ENCODE assay signal across 11 mouse cellular contexts in genomic region chr5:123251390-123251789, GRCm38 (mm10). TPM values are rescaled to one million over a fixed set of nuclear protein-coding genes. Genes with fewer than 3 reads are reported as not detected.
DNase-seq lines count a peak whose midpoint lies in the region; ATAC-seq and TF ChIP-seq lines count a peak whose summit lies in the region.
"Had no signal": no experiment of that assay in that cellular context is flagged by ENCODE, and none has a peak within 500 bp of the region (broad histone marks: within the 10 kb centered on the region; RNA-seq: fewer than 3 reads in every experiment).

No protein-coding gene starts in this region.

- 69% methylated on average over 8 of the region's 8 CpGs for WGBS in heart, embryonic 10.5 days
- WGBS in kidney, postnatal 0 days, result 61% methylated on average over 8 of the region's 8 CpGs
- WGBS in intestine, embryonic 15.5 days, result 61% methylated on average over 8 of the region's 8 CpGs
- WGBS in midbrain, embryonic 16.5 days, result 71% methylated on average over 8 of the region's 8 CpGs

- TF ChIP-seq CTCF in kidney, postnatal 0 days (IDR thresholded peaks at IDR 0.05; ENCODE audit: low read depth), result no peak

- 0 out of 2 replicates have a peak overlapping the region, but pooled peaks have one; percentile 30 for H3K4me2 ChIP-seq in kidney, postnatal 0 days (ENCODE audit: low read length)
- H3K4me2 ChIP-seq in intestine, embryonic 15.5 days (replicated peaks), result peak overlapping the region; percentile 60; the same call in 1 of the 2 replicates
- peak overlapping the region; percentile 74 for H3K4me2 ChIP-seq in midbrain, embryonic 16.5 days (ENCODE audit: low read length)

- no peaks in the 10 kb centered on the region for H3K9me3 ChIP-seq in heart, embryonic 10.5 days
- H3K9me3 ChIP-seq in kidney, postnatal 0 days (replicated peaks; ENCODE audit: low read length), result no peaks in the 10 kb centered on the region
- H3K9me3 ChIP-seq in intestine, embryonic 15.5 days, result no peaks in the 10 kb centered on the region
- no peaks in the 10 kb centered on the region for H3K9me3 ChIP-seq in midbrain, embryonic 16.5 days (replicated peaks; ENCODE audit: control insufficient read depth, low read length, poor library complexity, severe bottlenecking)
- H3K9me3 ChIP-seq: G1E; liver, embryonic 13.5 days; megakaryocyte, embryonic 14.5 days had no signal

- no peak overlapping the region for H3K27ac ChIP-seq in heart, embryonic 10.5 days
- no peak overlapping the region for H3K27ac ChIP-seq in kidney, postnatal 0 days
- no peak overlapping the region for H3K27ac ChIP-seq in intestine, embryonic 15.5 days
- H3K27ac ChIP-seq in midbrain, embryonic 16.5 days (ENCODE audit: low read length), result no peak overlapping the region
- H3K27ac ChIP-seq: liver, embryonic 13.5 days had no signal

- intact Hi-C loops in heart, postnatal 36 days (cut with DNase I), result no loop called here

- no peak for ATAC-seq in kidney, postnatal 0 days (replicated peaks; ENCODE audit: low FRiP score, low read depth)
- no peak; the same call in 1 of the 2 replicates for ATAC-seq in intestine, embryonic 15.5 days
- peak; percentile 19; the same call in 1 of the 2 replicates for ATAC-seq in midbrain, embryonic 16.5 days

- H3K4me3 ChIP-seq in heart, embryonic 10.5 days, result peak overlapping the region; percentile 38; the same call in 1 of the 2 replicates
- no peak overlapping the region for H3K4me3 ChIP-seq in kidney, postnatal 0 days (replicated peaks; ENCODE audit: low read depth, low read length)
- H3K4me3 ChIP-seq in intestine, embryonic 15.5 days (replicated peaks), result no peak overlapping the region
- no peak overlapping the region for H3K4me3 ChIP-seq in midbrain, embryonic 16.5 days (ENCODE audit: low read depth, low read length)
- H3K4me3 ChIP-seq: liver, embryonic 13.5 days had no signal

- H3K9ac ChIP-seq in kidney, postnatal 0 days (ENCODE audit: low read depth, low read length), result no peak overlapping the region
- no peak overlapping the region for H3K9ac ChIP-seq in intestine, embryonic 15.5 days
- no peak overlapping the region for H3K9ac ChIP-seq in midbrain, embryonic 16.5 days (ENCODE audit: low read depth, low read length)
- H3K9ac ChIP-seq: liver, embryonic 13.5 days had no signal

- no peak for DNase-seq in heart, embryonic 10.5 days (ENCODE audit: low spot score)
- DNase-seq in heart, postnatal 36 days, result no peak
- no peak for DNase-seq in kidney, postnatal 0 days (ENCODE audit: low spot score)
- DNase-seq in kidney, adult 8-10 months, result no peak
- DNase-seq in thymus, postnatal 0 days (ENCODE audit: low spot score), result no peak
- no peak for DNase-seq in left cerebral cortex, adult 8-10 months (ENCODE audit: low spot score in 2 of 2)

- peaks cover 5% of the 10 kb centered on the region; the same call in 1 of the 2 replicates for H3K4me1 ChIP-seq in heart, embryonic 10.5 days
- no peaks in the 10 kb centered on the region for H3K4me1 ChIP-seq in kidney, postnatal 0 days (replicated peaks; ENCODE audit: insufficient read depth, low read length)
- H3K4me1 ChIP-seq in intestine, embryonic 15.5 days (replicated peaks), result peaks cover 5% of the 10 kb centered on the region
- H3K4me1 ChIP-seq in midbrain, embryonic 16.5 days (ENCODE audit: control insufficient read depth, insufficient read depth, low read length), result peaks cover 6% of the 10 kb centered on the region

- peaks cover 12% of the 10 kb centered on the region for H3K27me3 ChIP-seq in heart, embryonic 10.5 days (ENCODE audit: insufficient read depth, poor library complexity, severe bottlenecking)
- H3K27me3 ChIP-seq in kidney, postnatal 0 days (ENCODE audit: insufficient read depth, low read length), result no peaks in the 10 kb centered on the region
- H3K27me3 ChIP-seq in intestine, embryonic 15.5 days (replicated peaks), result no peaks in the 10 kb centered on the region
- H3K27me3 ChIP-seq in midbrain, embryonic 16.5 days (ENCODE audit: control insufficient read depth, insufficient read depth, low read depth, low read length), result no peaks in the 10 kb centered on the region

- H3K36me3 ChIP-seq in heart, embryonic 10.5 days, result peaks cover 15% of the 10 kb centered on the region
- 0 out of 2 replicates have a peak, but pooled peaks cover 2% of the 10 kb centered on the region for H3K36me3 ChIP-seq in kidney, postnatal 0 days (ENCODE audit: insufficient read depth, low read length)
- H3K36me3 ChIP-seq in intestine, embryonic 15.5 days, result peaks cover 5% of the 10 kb centered on the region; the same call in 1 of the 2 replicates
- H3K36me3 ChIP-seq in midbrain, embryonic 16.5 days (ENCODE audit: control insufficient read depth, insufficient read depth, low read length), result no peaks in the 10 kb centered on the region; the same call in 1 of the 2 replicates

RNA-seq across cellular contexts. Expression of gene Wdr66, which starts 0.5 kb away (rescaled TPM):
- polyA plus RNA-seq in heart, embryonic 10.5 days (2016; fragmentation: Nextera tagmentation; extraction: Ambion mirVana), result 0.53 and 0.79 TPM in 2 replicates
- 1 to 10 TPM in 1 of 2 experiments, under 1 TPM in 1; 0.97 to 1.4 TPM for total RNA-seq in heart, postnatal 36 days (2021)
- polyA plus RNA-seq in kidney, postnatal 0 days (2015; fragmentation: Nextera tagmentation; extraction: Ambion mirVana), result 1.6 and 1.8 TPM in 2 replicates
- polyA plus RNA-seq in intestine, embryonic 15.5 days (2015; fragmentation: Nextera tagmentation; extraction: Ambion mirVana), result 0.74 and 0.79 TPM in 2 replicates
- polyA plus RNA-seq in midbrain, embryonic 16.5 days (2015; fragmentation: Nextera tagmentation; extraction: Ambion mirVana), result 0.94 and 1.7 TPM in 2 replicates
- 0.36 and 0.56 TPM in 2 replicates for polyA plus RNA-seq in thymus, postnatal 0 days (2015; fragmentation: Nextera tagmentation; extraction: Ambion mirVana)
- total RNA-seq in left cerebral cortex, adult 8-10 months (2022), result 1 to 10 TPM; 2.3 to 6.6 (median 5.5) TPM
- polyA plus RNA-seq: G1E had no signal
